Mouse (Mus musculus) hindbrain, postnatal 0 days (tissue): ENCODE results near the gene Kif26b. TPM values are rescaled to one million over a fixed set of nuclear protein-coding genes. Genes with fewer than 3 reads are reported as not detected.
A peak's percentile ranks its signal among the peaks of the same experiment; 100 is the strongest.

ENCODE experiments used
- ATAC-seq: fragments of 200-750 bp; cut with Nextera tagmentation; 2 replicates; pipeline ENCODE4 v1.8.0; 2017; ENCODE audit warnings: mild to moderate bottlenecking, moderate TSS enrichment, moderate library complexity
- DNase-seq: peaks from one replicate; pipeline ENCODE4 v3.0.0-alpha.2; 2015; ENCODE audit warnings: low spot score
- H3K27ac ChIP-seq: fragments of 300-500 bp; sonication (generic); 2 replicates; pipeline ENCODE4 v1.5.1; 2014; ENCODE audit warnings: mild to moderate bottlenecking
- H3K27me3 ChIP-seq: fragments of 300-500 bp; sonication (generic); 2 replicates; pipeline ENCODE4 v1.6.1; 2014; ENCODE audit warnings: low read length, mixed read lengths; ENCODE audit not compliant: insufficient read depth
- H3K36me3 ChIP-seq: fragments of 300-500 bp; sonication (generic); 2 replicates; pipeline ENCODE4 v1.6.1; 2014; ENCODE audit warnings: low read length, mixed read lengths; ENCODE audit not compliant: insufficient read depth
- H3K4me1 ChIP-seq: fragments of 300-500 bp; sonication (generic); 2 replicates; pipeline ENCODE4 v1.6.1; 2014; ENCODE audit warnings: antibody characterized with exemption, low read length, mixed read lengths; ENCODE audit not compliant: insufficient read depth
- H3K4me2 ChIP-seq: fragments of 300-500 bp; sonication (generic); 2 replicates; pipeline ENCODE4 v1.6.1; 2014; ENCODE audit warnings: low read depth, mild to moderate bottlenecking, low read length, moderate library complexity, mixed read lengths
- H3K4me3 ChIP-seq: fragments of 300-500 bp; sonication (generic); 2 replicates; pipeline ENCODE4 v1.5.1; 2014; ENCODE audit warnings: low read length
- H3K9ac ChIP-seq: fragments of 300-500 bp; sonication (generic); replicated peaks from 2 replicates; pipeline ENCODE4 v1.6.1; 2014; ENCODE audit warnings: mild to moderate bottlenecking, low read length, moderate library complexity, mixed read lengths
- H3K9me3 ChIP-seq: fragments of 300-500 bp; sonication (generic); 2 replicates; pipeline ENCODE4 v1.6.1; 2016; ENCODE audit warnings: low read length, mixed read lengths
- CTCF ChIP-seq: IDR thresholded peaks from 2 replicates; pipeline ENCODE4 v1.5.1; 2016; ENCODE audit warnings: antibody characterized with exemption, control low read depth, low read depth
- WGBS: fragments of 180-500 bp; shearing (Covaris S2); extraction: QIAGEN DNeasy Blood & Tissue Kit; methylation state at CpG from one replicate; pipeline ENCODE4 v1.1.7; 2014; 5-methylcytosine and 5-hydroxymethylcytosine counted together
- polyA plus RNA-seq: library from polyadenylated mRNA; unstranded; fragments of >200 nt; fragmentation: Nextera tagmentation; extraction: Ambion mirVana; gene quantifications from 2 replicates; pipeline ENCODE4 v1.2.1, GENCODE M21; 2015
- total RNA-seq: library from RNA; depleted of rRNA; stranded (reverse); fragments of >200 nt; gene quantifications from 2 replicates; pipeline ENCODE4 v1.2.3, GENCODE M21; 2014

Gene Kif26b
- total and polyA plus RNA-seq, 2 experiments from 2014 or later: 5.8 to 59.7 TPM

DNA sequence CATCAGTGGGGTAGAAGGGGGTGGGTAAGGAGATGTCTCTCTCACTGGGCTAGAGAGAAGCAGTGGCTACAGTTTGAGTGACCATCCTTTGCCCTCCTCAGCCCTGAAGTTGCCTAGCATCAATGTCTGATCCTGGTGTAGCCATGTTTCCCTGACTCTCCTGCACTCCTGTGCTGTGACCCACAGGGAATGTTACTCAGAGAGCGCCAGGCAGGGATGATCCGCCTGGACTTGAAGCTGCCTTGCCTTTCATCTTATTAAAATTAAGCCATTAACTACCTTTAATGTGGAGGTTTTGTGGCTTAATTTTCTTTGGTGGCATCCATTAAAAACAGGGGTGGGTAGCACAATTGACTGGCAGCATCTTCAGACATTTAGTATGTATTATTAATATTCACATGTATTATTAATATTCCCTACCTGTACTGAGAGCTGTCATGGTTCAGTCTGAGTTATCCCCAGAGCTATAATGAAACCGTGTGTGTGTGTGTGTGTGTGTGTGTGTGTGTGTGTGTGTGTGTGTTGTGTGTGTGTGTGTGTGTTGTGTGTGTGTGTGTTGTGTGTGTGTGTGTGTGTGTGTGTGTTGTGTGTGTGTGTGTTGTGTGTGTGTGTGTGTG lies 233.3 kb downstream of the Kif26b start:
- TF ChIP-seq CTCF: no peak
- H3K4me1 ChIP-seq: no peaks in the 10 kb centered on the region
- ATAC-seq (no peak), DNase-seq (no peak)
- no peak overlapping the region for H3K9ac ChIP-seq
- H3K27ac ChIP-seq: no peak overlapping the region
- H3K4me3 ChIP-seq: no peak overlapping the region
- 72% methylated on average over 3 of the region's 3 CpGs for WGBS
- no peak overlapping the region for H3K4me2 ChIP-seq
- no peaks in the 10 kb centered on the region for H3K36me3 ChIP-seq
- H3K9me3 ChIP-seq: no peaks in the 10 kb centered on the region
- no peaks in the 10 kb centered on the region for H3K27me3 ChIP-seq

DNA sequence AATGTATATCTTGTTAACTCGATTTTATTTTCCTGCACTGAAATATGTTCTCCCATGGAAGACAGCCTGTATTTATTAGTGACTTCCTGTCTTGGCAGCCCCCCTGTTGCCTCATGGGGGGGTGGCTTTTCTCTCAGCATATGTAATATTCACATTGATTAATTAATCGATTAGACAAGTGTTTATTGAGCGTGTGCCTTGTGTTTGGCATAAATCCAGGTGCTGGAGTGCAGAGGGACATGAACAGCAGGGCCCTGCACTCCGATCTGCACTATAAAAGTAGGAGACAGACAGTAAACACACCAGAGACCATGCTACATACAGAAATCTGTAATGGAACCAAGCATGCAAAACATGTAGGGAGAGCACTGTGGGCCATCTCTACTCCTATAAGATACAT lies 236.0 kb downstream of the Kif26b start:
- TF ChIP-seq CTCF: no peak
- H3K9me3 ChIP-seq: no peaks in the 10 kb centered on the region
- H3K36me3 ChIP-seq: no peaks in the 10 kb centered on the region
- no peak overlapping the region for H3K4me2 ChIP-seq
- no peak overlapping the region for H3K9ac ChIP-seq
- H3K27me3 ChIP-seq: no peaks in the 10 kb centered on the region
- H3K4me3 ChIP-seq: no peak overlapping the region
- WGBS: 53% methylated on average over 4 of the region's 4 CpGs
- H3K4me1 ChIP-seq: no peaks in the 10 kb centered on the region
- DNase-seq (no peak), ATAC-seq (no peak)
- H3K27ac ChIP-seq: no peak overlapping the region

- 70% methylated on average over 2 of the region's 2 CpGs for WGBS
- no peak for TF ChIP-seq CTCF
- H3K9ac ChIP-seq: no peak overlapping the region
- no peaks in the 10 kb centered on the region for H3K9me3 ChIP-seq
- DNase-seq: no peak
- ATAC-seq: no peak
- H3K36me3 ChIP-seq: no peaks in the 10 kb centered on the region
- H3K27me3 ChIP-seq: no peaks in the 10 kb centered on the region
- H3K4me1 ChIP-seq: no peaks in the 10 kb centered on the region
- no peak overlapping the region for H3K27ac ChIP-seq
- no peak overlapping the region for H3K4me2 ChIP-seq
- no peak overlapping the region for H3K4me3 ChIP-seq
Measured at GRCm38 (mm10) chr1:178765650-178766049, 236.7 kb downstream of the Kif26b start.

- no peak overlapping the region for H3K4me3 ChIP-seq
- no peaks in the 10 kb centered on the region for H3K36me3 ChIP-seq
- TF ChIP-seq CTCF: no peak
- no peak for DNase-seq
- no peak overlapping the region for H3K4me2 ChIP-seq
- 90% methylated on average over 4 of the region's 4 CpGs for WGBS
- no peaks in the 10 kb centered on the region for H3K9me3 ChIP-seq
- no peak overlapping the region for H3K27ac ChIP-seq
- no peak overlapping the region for H3K9ac ChIP-seq
- no peak for ATAC-seq
- H3K27me3 ChIP-seq: no peaks in the 10 kb centered on the region
- H3K4me1 ChIP-seq: no peaks in the 10 kb centered on the region
Measured at GRCm38 (mm10) chr1:178768976-178769375, 240.1 kb downstream of the Kif26b start.

DNA sequence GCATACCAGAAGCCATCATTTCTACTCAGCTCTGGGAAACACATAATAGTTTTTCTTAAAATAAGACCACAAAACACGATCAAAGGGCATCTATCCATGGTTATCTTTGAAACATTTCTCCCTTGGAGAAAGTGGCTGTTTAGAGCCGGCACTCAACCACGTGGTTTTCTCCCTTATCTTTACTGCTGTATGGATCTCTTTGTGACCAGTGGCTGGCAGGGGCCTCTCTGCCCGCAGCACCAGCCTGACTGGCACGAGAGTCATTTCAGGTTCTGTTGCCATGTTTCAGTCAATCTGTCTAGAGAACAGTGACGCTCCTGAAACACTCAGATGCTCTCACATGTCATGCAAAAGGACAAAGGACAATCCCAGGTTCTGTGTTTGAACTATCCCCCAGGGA lies 241.1 kb downstream of the Kif26b start:
- no peaks in the 10 kb centered on the region for H3K36me3 ChIP-seq
- TF ChIP-seq CTCF: no peak
- H3K27me3 ChIP-seq: no peaks in the 10 kb centered on the region
- ATAC-seq: no peak
- DNase-seq: no peak
- no peak overlapping the region for H3K27ac ChIP-seq
- no peak overlapping the region for H3K4me2 ChIP-seq
- 77% methylated on average over 6 of the region's 6 CpGs for WGBS
- H3K4me3 ChIP-seq: no peak overlapping the region
- H3K9ac ChIP-seq: no peak overlapping the region
- H3K9me3 ChIP-seq: no peaks in the 10 kb centered on the region
- no peaks in the 10 kb centered on the region for H3K4me1 ChIP-seq

DNA sequence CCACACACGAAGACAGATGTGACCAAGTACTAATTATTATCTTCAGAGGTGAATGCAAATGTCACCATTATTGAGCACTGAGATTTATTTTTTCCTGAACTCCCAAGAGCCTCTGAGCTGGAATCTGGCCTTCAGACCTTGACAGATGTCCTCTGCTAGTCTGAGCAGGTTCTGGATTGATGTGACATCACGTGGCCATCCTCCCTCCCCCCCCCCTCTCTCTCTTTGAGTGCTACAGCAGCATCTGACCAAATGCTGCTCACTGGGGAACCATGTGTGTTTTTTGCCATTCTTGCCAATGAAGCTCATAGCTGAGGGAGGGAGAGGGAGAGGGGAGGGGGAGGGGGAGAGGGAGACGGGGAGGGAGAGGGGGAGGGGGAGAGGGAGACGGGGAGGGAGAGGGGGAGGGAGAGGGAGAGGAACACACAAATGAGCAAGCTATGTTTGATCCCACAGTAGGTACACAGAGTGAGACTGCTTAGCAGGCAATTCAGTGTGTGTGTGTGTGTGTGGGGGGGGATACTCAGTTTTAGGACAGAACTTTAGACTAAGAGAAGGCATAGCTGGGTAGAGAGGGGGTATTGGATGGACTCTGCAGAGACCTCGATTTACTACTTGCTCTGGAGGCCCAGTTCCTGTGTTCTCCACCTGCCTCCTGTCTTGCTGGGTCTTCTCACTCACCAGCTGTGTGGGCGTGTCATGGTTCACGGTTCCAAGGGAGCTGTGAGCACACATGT lies 241.9 kb downstream of the Kif26b start:
- Histone ChIP-seq H3K4me2 (no peak overlapping the region), H3K4me3 (no peak overlapping the region), H3K4me1 (no peaks in the 10 kb centered on the region), H3K9ac (no peak overlapping the region), H3K9me3 (no peaks in the 10 kb centered on the region), H3K27ac (no peak overlapping the region), H3K27me3 (no peaks in the 10 kb centered on the region), H3K36me3 (no peaks in the 10 kb centered on the region)
- 61% methylated on average over 5 of the region's 7 CpGs for WGBS
- TF ChIP-seq CTCF: no peak
- ATAC-seq (peak; percentile 80), DNase-seq (peak; percentile 40)

GRCm38 (mm10) chr1:178779742-178780141 lies 250.8 kb downstream of the Kif26b start:
- Histone ChIP-seq H3K36me3 (no peaks in the 10 kb centered on the region), H3K9me3 (peaks cover 2% of the 10 kb centered on the region; the same call in 1 of the 2 replicates), H3K4me1 (no peaks in the 10 kb centered on the region), H3K27me3 (no peaks in the 10 kb centered on the region), H3K4me3 (no peak overlapping the region), H3K27ac (no peak overlapping the region), H3K4me2 (no peak overlapping the region), H3K9ac (no peak overlapping the region)
- TF ChIP-seq CTCF: no peak
- no peak for DNase-seq
- 38% methylated on average over 2 of the region's 2 CpGs for WGBS
- ATAC-seq: no peak
